Mouse (Mus musculus): ENCODE measurements around the gene Focad.

Gene Focad

GRCm38 (mm10) chr4:88094062-88094767, at the start of gene Focad:
Focad (plus strand) TSS chr4:88094629.
- under 1% methylated on average over 34 of the region's 34 CpGs for WGBS

GRCm38 (mm10) chr4:88045151-88045550, 49.3 kb upstream of the Focad start:
- 80% methylated on average over 4 of the region's 4 CpGs for WGBS

GRCm38 (mm10) chr4:88046280-88046679, 48.1 kb upstream of the Focad start:
- 68% methylated on average over 8 of the region's 8 CpGs for WGBS

- WGBS: 63% methylated on average over 2 of the region's 2 CpGs
Measured at GRCm38 (mm10) chr4:88075388-88075787, 19.0 kb upstream of the Focad start.

- WGBS: 78% methylated on average over 3 of the region's 3 CpGs
Measured at GRCm38 (mm10) chr4:88078983-88079382, 15.4 kb upstream of the Focad start.

- WGBS: 51% methylated on average over 5 of the region's 5 CpGs
Measured at GRCm38 (mm10) chr4:88081417-88081816, 13.0 kb upstream of the Focad start.

- WGBS: 97% methylated on average over 3 of the region's 3 CpGs
Measured at GRCm38 (mm10) chr4:88081885-88082284, 12.5 kb upstream of the Focad start.

- WGBS: 91% methylated on average over 4 of the region's 4 CpGs
Measured at GRCm38 (mm10) chr4:88082381-88082780, 12.0 kb upstream of the Focad start.

- WGBS: 76% methylated on average over 3 of the region's 3 CpGs
Measured at GRCm38 (mm10) chr4:88083781-88084180, 10.6 kb upstream of the Focad start.

GRCm38 (mm10) chr4:88090316-88090715, 4.1 kb upstream of the Focad start:
- 61% methylated on average over 2 of the region's 2 CpGs for WGBS

- WGBS: under 1% methylated on average over 30 of the region's 30 CpGs
Measured at GRCm38 (mm10) chr4:88094768-88095420, 465 bp downstream of the Focad start.

GRCm38 (mm10) chr4:88095693-88096092, 1.3 kb downstream of the Focad start:
- WGBS: 47% methylated on average over 2 of the region's 2 CpGs

GRCm38 (mm10) chr4:88108585-88108984, 14.2 kb downstream of the Focad start:
- 65% methylated on average over 3 of the region's 3 CpGs for WGBS

- WGBS: 89% methylated on average over 3 of the region's 3 CpGs
Measured at GRCm38 (mm10) chr4:88117331-88117730, 22.9 kb downstream of the Focad start.

- 86% methylated on average over 5 of the region's 5 CpGs for WGBS
Measured at GRCm38 (mm10) chr4:88118750-88119395, 24.4 kb downstream of the Focad start.

GRCm38 (mm10) chr4:88122472-88122871, 28.0 kb downstream of the Focad start:
- 81% methylated on average over 3 of the region's 3 CpGs for WGBS

- 33% methylated on average over 2 of the region's 2 CpGs for WGBS
Measured at GRCm38 (mm10) chr4:88135936-88136335, 41.5 kb downstream of the Focad start.

- 30% methylated on average over 4 of the region's 4 CpGs for WGBS
Measured at GRCm38 (mm10) chr4:88136528-88136927, 42.1 kb downstream of the Focad start.

GRCm38 (mm10) chr4:88138366-88138917, 44.0 kb downstream of the Focad start:
- 95% methylated on average over 2 of the region's 2 CpGs for WGBS

- WGBS: 54% methylated on average over 1 of the region's 1 CpGs
Measured at GRCm38 (mm10) chr4:88149462-88149861, 55.0 kb downstream of the Focad start.

GRCm38 (mm10) chr4:88155490-88156160, 61.2 kb downstream of the Focad start:
- WGBS: 75% methylated on average over 3 of the region's 3 CpGs

- 74% methylated on average over 5 of the region's 5 CpGs for WGBS
Measured at GRCm38 (mm10) chr4:88156961-88157360, 62.5 kb downstream of the Focad start.
